Mouse (Mus musculus): Measurements from ENCODE around the gene Pla2g5. TPM values are rescaled to one million over a fixed set of nuclear protein-coding genes. Genes with fewer than 3 reads are reported as not detected.

Pla2g5 gene
- total RNA-seq, 2 experiments from 2014 or later: not detected

DNA sequence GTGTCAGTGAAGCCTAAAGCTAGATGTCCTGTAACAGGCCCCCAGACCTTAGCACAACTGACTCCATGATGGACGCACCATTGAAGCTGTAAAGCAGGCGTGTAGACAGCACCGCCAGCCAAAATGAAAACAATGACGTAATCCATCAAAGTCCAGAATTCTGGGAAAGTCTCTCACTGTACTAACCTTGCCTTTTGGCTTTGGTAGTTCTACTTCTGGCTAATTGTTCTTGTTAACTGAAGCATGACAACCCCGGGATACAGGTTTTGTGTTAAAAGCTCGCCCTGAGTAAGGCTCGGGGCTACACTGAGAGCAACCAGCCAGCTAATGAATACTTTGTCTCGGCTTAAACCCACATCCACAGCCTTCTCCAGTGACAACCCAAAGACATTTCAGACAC is 58.0 kb downstream of the Pla2g5 start:
- no peak for ATAC-seq (replicated peaks; ENCODE audit: low FRiP score, low TSS enrichment, poor library complexity, severe bottlenecking)

DNA sequence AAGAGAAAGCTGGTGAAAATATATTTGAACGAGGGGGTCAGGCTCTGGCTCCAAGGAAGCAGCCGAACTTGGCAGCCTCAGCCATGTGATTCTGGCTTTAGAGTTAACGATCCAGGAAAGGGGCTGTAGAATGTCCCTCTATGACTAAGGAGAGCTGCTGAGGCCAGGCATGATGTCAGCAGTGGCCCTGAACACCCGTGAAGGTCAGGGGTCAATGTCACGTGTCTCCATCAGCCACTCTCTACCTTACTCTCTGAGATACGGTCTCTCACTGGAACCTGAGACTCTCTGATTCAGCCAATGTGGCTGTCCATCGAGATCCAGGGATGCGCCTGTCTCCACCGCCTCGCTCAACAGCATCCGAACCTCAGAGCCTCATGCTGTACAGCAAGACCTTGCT is 60.4 kb downstream of the Pla2g5 start:
- no peak for ATAC-seq (replicated peaks; ENCODE audit: low FRiP score, low TSS enrichment, poor library complexity, severe bottlenecking)

- no peak for ATAC-seq (replicated peaks; ENCODE audit: low FRiP score, low TSS enrichment, poor library complexity, severe bottlenecking)
Observed at GRCm38 (mm10) chr4:138801631-138802030, 61.7 kb downstream of the Pla2g5 start.

GRCm38 (mm10) chr4:138800134-138800744 is 63.0 kb downstream of the Pla2g5 start:
- no peak for ATAC-seq (replicated peaks; ENCODE audit: low FRiP score, low TSS enrichment, poor library complexity, severe bottlenecking)

DNA sequence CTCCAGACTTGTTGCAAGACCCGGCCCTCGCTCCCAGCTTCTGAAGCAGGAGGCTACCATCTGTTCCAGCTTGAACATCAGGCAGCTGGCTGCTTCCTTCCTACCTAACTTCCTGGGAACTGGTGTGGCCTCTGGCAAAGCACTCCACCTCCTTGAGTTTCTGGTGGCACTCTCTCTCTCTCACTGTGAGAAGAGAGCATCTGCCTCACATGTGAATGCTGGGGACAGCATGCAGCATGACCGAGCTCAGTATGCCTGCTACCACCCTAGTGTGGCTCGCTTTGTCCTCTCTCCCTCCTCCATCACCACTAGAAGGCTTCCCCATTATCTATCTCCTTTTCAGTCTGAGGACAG is 66.1 kb downstream of the Pla2g5 start:
- ATAC-seq (replicated peaks; ENCODE audit: low FRiP score, low TSS enrichment, poor library complexity, severe bottlenecking): no peak

DNA sequence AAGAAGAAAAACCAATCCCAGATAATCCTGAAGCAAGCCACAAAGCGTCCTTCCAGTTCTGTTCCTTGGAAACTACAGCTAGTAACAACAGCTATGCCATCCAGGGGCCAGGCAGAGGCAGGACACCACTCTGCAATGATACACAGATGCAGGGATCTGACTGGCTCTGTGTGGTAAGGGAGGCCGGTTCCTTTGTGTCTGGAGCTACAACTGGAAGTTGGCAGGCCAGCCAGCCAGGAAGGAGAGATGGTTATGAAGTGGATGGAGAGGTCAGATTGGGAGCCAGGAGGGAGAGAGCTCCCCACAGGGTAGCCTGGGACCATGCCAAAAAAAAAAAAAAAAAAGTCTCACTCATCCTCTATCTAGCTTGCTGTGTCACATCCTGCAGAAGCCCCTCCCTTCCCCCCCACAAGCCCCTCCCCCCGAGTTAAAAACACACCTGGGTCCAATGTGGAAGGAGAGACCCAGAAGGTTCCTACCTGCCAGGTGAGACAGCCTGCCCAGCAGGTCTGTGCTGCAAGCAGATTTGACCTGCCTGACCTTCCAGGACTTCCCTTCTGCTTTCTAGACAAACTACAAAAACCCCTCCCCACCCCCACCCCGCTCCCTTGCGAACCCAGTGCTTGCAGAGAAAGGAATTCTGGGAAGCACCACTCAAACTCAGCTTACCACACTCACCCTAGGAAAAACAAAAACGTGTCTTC is 66.6 kb downstream of the Pla2g5 start:
- no peak for ATAC-seq (replicated peaks; ENCODE audit: low FRiP score, low TSS enrichment, poor library complexity, severe bottlenecking)

GRCm38 (mm10) chr4:138794344-138794743 is 68.9 kb downstream of the Pla2g5 start:
- ATAC-seq (replicated peaks; ENCODE audit: low FRiP score, low TSS enrichment, poor library complexity, severe bottlenecking): no peak

DNA sequence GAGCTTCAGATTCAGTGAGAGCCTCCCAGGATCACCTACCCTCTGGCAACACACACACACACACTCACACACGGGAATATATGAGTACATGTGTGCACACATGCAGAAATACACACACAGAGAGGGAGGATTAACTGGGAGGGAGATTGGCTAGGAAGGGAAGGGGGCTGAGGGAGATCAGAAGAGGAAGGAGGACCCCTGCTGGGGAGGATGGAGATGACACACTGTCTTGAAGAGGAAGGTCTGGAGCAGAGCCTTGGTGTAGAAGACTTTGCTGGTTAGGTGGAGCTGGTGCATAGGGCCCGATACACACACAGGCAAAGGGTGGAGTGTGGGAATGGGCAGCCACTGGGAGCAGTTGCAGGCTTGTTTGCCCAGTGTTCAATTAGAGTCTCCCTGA is 70.0 kb downstream of the Pla2g5 start:
- ATAC-seq (replicated peaks; ENCODE audit: low FRiP score, low TSS enrichment, poor library complexity, severe bottlenecking): no peak

- no peak for ATAC-seq (replicated peaks; ENCODE audit: low FRiP score, low TSS enrichment, poor library complexity, severe bottlenecking)
Observed at GRCm38 (mm10) chr4:138792599-138792998, 70.7 kb downstream of the Pla2g5 start.

- ATAC-seq (replicated peaks; ENCODE audit: low FRiP score, low TSS enrichment, poor library complexity, severe bottlenecking): no peak
Observed at GRCm38 (mm10) chr4:138791452-138791851, 71.8 kb downstream of the Pla2g5 start.

DNA sequence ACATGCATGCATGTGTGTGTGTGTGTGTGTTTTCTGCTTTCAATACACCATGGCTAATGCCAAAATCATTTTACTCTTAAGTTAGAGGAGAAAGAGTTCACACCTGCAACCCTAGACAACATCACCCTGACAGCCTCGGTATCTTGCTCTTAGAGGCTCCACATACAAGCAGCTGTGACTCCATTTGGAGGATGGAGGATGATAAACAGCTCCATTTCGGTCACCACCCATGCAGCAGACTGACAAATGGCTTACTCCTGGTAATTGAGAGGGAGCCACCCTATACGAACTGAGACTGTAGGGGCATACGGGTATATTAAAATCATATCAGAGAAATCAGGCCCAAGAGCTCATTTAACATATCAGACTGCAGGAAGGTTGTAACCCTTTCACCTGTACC is 74.9 kb downstream of the Pla2g5 start:
- ATAC-seq (replicated peaks; ENCODE audit: low FRiP score, low TSS enrichment, poor library complexity, severe bottlenecking): no peak

DNA sequence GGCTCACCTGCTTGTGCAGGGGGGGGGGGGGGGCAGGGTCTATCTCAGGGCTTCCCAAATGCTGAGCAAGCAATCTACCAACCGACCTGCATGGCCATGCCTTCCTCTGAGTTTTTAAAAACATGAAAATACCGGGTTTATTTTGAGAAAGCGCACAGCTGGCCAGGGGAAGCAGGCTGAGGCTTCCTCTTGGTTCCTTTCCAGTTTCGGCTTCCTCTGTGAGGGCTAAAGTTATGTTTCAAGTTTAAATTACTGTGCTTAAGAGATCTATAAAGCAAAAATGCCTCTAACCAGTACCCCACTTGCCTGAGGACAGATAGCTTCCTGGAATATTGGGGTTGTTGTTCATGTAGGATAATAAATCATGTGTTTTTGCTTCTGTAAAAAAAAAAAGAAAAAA is 77.1 kb downstream of the Pla2g5 start:
- no peak for ATAC-seq (replicated peaks; ENCODE audit: low FRiP score, low TSS enrichment, poor library complexity, severe bottlenecking)

- no peak for ATAC-seq (replicated peaks; ENCODE audit: low FRiP score, low TSS enrichment, poor library complexity, severe bottlenecking)
Observed at GRCm38 (mm10) chr4:138785721-138786120, 77.6 kb downstream of the Pla2g5 start.

DNA sequence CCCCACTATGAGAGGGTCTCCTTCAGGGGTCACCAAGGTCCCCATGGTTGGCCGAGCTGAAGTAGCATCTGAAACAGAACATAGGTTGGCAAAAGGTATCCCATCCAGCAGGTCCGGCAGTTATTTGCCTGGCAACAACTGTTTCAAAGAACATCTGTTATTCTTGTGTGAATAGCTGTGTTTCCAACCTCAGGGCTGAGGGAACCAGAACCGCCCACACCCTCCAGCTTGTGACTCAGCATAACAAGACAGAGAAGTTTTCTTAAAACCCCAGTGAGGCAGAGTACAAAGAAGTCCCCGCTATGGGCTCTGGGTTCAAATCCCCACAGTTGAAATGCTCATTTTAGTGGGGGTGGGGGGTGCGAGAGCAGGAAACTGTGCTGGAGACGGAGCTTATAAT is 81.2 kb downstream of the Pla2g5 start:
- ATAC-seq (replicated peaks; ENCODE audit: low FRiP score, low TSS enrichment, poor library complexity, severe bottlenecking): no peak

DNA sequence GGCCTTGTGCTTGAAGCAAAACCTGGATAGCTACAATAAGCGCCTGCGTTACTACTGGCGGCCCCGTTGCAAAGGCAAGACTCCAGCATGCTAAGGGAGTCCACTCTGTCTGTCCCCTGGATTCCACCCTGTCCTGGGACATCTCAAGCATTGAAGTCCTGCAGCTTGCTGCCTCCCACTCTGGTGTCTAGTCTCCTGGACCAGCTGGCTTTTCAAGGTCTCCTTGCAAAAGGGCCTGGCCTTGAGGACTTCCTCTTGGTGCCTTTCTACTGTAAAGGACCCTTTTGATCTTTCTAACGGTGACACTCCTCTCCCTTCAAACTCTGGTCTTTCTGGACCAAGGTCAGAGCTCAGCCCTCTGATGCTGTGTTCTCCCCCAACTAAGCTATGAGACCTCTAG is 83.0 kb downstream of the Pla2g5 start:
- no peak for ATAC-seq (replicated peaks; ENCODE audit: low FRiP score, low TSS enrichment, poor library complexity, severe bottlenecking)

DNA sequence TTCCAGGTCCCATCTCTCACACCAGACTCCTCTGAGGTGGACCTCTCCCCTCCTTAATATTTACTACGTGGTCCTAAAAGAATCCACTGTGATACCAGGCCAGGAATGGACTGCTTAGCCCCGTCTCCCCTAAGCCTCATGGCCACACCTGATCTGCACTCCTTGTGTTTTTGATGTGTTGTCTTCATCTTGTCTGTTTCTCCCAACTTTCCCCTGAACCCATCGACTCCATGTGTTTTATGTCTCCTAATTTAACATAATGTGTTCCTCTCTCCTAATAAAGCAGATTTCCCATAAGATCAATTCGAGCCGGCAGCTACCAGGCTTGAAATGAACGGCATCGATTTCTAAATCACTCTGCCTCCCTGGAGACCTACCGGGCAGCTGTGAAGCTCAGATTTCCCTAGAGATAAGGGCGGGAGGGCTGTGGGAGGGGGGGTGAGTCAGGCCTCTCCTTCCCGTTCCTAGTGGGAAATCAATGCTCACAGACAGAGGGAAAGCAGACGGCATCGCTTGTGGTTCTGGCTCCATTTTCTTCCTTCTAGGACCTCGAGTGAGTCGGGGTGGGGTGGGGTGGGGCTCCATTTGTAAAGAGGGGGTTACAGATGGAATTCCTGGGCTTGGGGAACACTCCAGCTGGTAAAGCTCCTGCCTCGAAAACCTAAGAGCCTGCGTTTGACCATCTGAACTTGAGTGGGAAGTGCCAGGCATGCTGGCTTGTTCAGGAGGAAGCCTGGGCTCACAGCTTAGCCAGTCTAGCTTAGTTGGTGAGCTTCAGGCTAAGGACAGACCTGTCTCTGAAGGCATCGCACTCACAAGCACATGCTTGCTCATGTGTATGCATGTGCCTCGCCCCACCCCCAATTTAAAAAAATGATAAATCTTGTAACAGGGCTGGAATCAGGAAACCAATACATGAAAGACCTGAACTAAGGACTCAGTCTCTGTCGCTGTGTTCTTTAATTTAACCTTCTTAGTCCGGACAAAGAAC is 85.6 kb downstream of the Pla2g5 start:
- no peak for ATAC-seq (replicated peaks; ENCODE audit: low FRiP score, low TSS enrichment, poor library complexity, severe bottlenecking)

DNA sequence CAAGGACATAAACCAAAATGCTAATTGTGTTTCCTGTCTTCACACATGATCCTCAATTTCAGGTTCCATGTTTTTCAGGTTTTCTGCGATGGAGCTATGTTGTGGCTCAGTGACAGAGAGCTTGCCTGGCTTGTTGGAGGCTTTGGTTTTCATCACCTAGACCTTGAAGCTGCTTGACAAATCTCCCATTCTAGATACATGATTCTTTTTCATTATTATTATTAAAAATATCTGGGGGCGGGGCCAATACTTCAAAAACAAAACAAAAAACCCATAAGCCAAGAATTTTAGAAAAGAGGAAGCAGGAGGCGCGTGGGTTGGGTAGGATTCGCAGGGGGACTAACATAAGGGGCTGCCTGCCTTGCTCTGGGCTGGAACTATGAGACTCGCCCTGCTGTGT is 87.8 kb downstream of the Pla2g5 start, which contains the start of gene Pla2g2d:
Gene Pla2g2d (plus strand): TSS at position 301 of the 400 bp plus-strand sequence.
- ATAC-seq (replicated peaks; ENCODE audit: low FRiP score, low TSS enrichment, poor library complexity, severe bottlenecking): no peak

- no peak for ATAC-seq (replicated peaks; ENCODE audit: low FRiP score, low TSS enrichment, poor library complexity, severe bottlenecking)
Observed at GRCm38 (mm10) chr4:138772386-138772785, 90.9 kb downstream of the Pla2g5 start.

DNA sequence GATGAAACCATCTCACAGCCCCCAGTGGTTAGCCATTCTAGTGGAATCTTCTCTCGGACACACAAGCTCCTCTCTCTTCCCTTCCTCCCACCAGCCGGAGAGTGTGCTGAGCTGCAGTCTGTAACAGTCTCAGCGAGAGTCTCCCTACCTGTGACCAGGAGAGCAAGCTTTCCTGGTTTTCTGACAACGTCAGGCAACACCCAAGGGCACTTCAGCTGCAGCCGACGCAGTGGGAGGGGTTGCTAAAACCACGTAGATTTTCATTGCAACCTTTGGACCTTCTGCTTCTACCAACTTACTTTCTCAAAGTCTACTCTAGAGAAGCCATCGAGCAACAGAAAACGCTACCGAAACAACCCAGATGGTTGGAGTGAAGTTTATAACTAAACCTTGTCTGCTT is 91.3 kb downstream of the Pla2g5 start:
- no peak for ATAC-seq (replicated peaks; ENCODE audit: low FRiP score, low TSS enrichment, poor library complexity, severe bottlenecking)

- ATAC-seq (replicated peaks; ENCODE audit: low FRiP score, low TSS enrichment, poor library complexity, severe bottlenecking): no peak
Observed at GRCm38 (mm10) chr4:138762266-138762665, 101.0 kb downstream of the Pla2g5 start.

All from megakaryocyte-erythroid progenitor cell, adult 5-6 weeks (primary cell).